Mouse (Mus musculus): ENCODE data around the gene Pth2. TPM values are rescaled to one million over a fixed set of nuclear protein-coding genes. Genes with fewer than 3 reads are reported as not detected.
"Not testable (repeated sequence)": the region's sequence is repeated elsewhere in the genome, so short reads cannot be mapped to it uniquely, and the experiment has no call there.

The Pth2 gene
- polyA plus RNA-seq, 1 experiment, result 21.9 TPM

GRCm38 (mm10) chr7:45145460-45145859, 35.3 kb upstream of the Pth2 start:
- Histone ChIP-seq H3K4me1 (ENCODE audit: control insufficient read depth, insufficient read depth, low read length) (no peaks in the 10 kb centered on the region; the same call in 1 of the 2 replicates), H3K36me3 (ENCODE audit: control insufficient read depth, insufficient read depth, low read length) (no peaks in the 10 kb centered on the region), H3K27ac (ENCODE audit: control insufficient read depth, insufficient read depth, low read depth, low read length) (no peak overlapping the region), H3K4me3 (ENCODE audit: control insufficient read depth, low read depth, low read length) (no peak overlapping the region), H3K27me3 (ENCODE audit: control insufficient read depth, insufficient read depth, low read length) (no peaks in the 10 kb centered on the region)
- TF ChIP-seq CTCF (IDR thresholded peaks at IDR 0.05; ENCODE audit: control insufficient read depth, insufficient read depth, insufficient replicate concordance, low read depth, low read length) (no peak), POLR2A (IDR thresholded peaks at IDR 0.05; ENCODE audit: control insufficient read depth, low read depth, low read length) (no peak)

- H3K4me3 ChIP-seq (ENCODE audit: control insufficient read depth, low read depth, low read length), result no peak overlapping the region
- H3K27me3 ChIP-seq (ENCODE audit: control insufficient read depth, insufficient read depth, low read length), result no peaks in the 10 kb centered on the region
- H3K36me3 ChIP-seq (ENCODE audit: control insufficient read depth, insufficient read depth, low read length), result no peaks in the 10 kb centered on the region
- TF ChIP-seq POLR2A (IDR thresholded peaks at IDR 0.05; ENCODE audit: control insufficient read depth, low read depth, low read length), result no peak
- TF ChIP-seq CTCF (IDR thresholded peaks at IDR 0.05; ENCODE audit: control insufficient read depth, insufficient read depth, insufficient replicate concordance, low read depth, low read length), result no peak
- H3K4me1 ChIP-seq (ENCODE audit: control insufficient read depth, insufficient read depth, low read length), result no peaks in the 10 kb centered on the region
- H3K27ac ChIP-seq (ENCODE audit: control insufficient read depth, insufficient read depth, low read depth, low read length), result no peak overlapping the region
These were observed 33.5 kb upstream of the Pth2 start for GRCm38 (mm10) chr7:45147267-45147666.

GRCm38 (mm10) chr7:45147899-45148298, 32.9 kb upstream of the Pth2 start:
- no peaks in the 10 kb centered on the region for H3K4me1 ChIP-seq (ENCODE audit: control insufficient read depth, insufficient read depth, low read length)
- H3K36me3 ChIP-seq (ENCODE audit: control insufficient read depth, insufficient read depth, low read length), result no peaks in the 10 kb centered on the region
- no peak for TF ChIP-seq POLR2A (IDR thresholded peaks at IDR 0.05; ENCODE audit: control insufficient read depth, low read depth, low read length)
- no peaks in the 10 kb centered on the region for H3K27me3 ChIP-seq (ENCODE audit: control insufficient read depth, insufficient read depth, low read length)
- no peak overlapping the region for H3K4me3 ChIP-seq (ENCODE audit: control insufficient read depth, low read depth, low read length)
- H3K27ac ChIP-seq (ENCODE audit: control insufficient read depth, insufficient read depth, low read depth, low read length), result no peak overlapping the region

GRCm38 (mm10) chr7:45148534-45149098, 32.2 kb upstream of the Pth2 start:
- Histone ChIP-seq H3K4me3 (ENCODE audit: control insufficient read depth, low read depth, low read length) (no peak overlapping the region), H3K36me3 (ENCODE audit: control insufficient read depth, insufficient read depth, low read length) (no peaks in the 10 kb centered on the region), H3K27ac (ENCODE audit: control insufficient read depth, insufficient read depth, low read depth, low read length) (no peak overlapping the region), H3K4me1 (ENCODE audit: control insufficient read depth, insufficient read depth, low read length) (no peaks in the 10 kb centered on the region), H3K27me3 (ENCODE audit: control insufficient read depth, insufficient read depth, low read length) (no peaks in the 10 kb centered on the region)
- TF ChIP-seq POLR2A (IDR thresholded peaks at IDR 0.05; ENCODE audit: control insufficient read depth, low read depth, low read length) (no peak), CTCF (IDR thresholded peaks at IDR 0.05; ENCODE audit: control insufficient read depth, insufficient read depth, insufficient replicate concordance, low read depth, low read length) (no peak)

- no peaks in the 10 kb centered on the region for H3K4me1 ChIP-seq (ENCODE audit: control insufficient read depth, insufficient read depth, low read length)
- H3K4me3 ChIP-seq (ENCODE audit: control insufficient read depth, low read depth, low read length), result no peak overlapping the region
- TF ChIP-seq POLR2A (IDR thresholded peaks at IDR 0.05; ENCODE audit: control insufficient read depth, low read depth, low read length) (no peak), CTCF (IDR thresholded peaks at IDR 0.05; ENCODE audit: control insufficient read depth, insufficient read depth, insufficient replicate concordance, low read depth, low read length) (no peak)
- no peak overlapping the region for H3K27ac ChIP-seq (ENCODE audit: control insufficient read depth, insufficient read depth, low read depth, low read length)
- no peaks in the 10 kb centered on the region for H3K36me3 ChIP-seq (ENCODE audit: control insufficient read depth, insufficient read depth, low read length)
- no peaks in the 10 kb centered on the region for H3K27me3 ChIP-seq (ENCODE audit: control insufficient read depth, insufficient read depth, low read length)
These were observed 31.2 kb upstream of the Pth2 start for GRCm38 (mm10) chr7:45149545-45149944.

- TF ChIP-seq CTCF (IDR thresholded peaks at IDR 0.05; ENCODE audit: control insufficient read depth, insufficient read depth, insufficient replicate concordance, low read depth, low read length) (no peak), POLR2A (IDR thresholded peaks at IDR 0.05; ENCODE audit: control insufficient read depth, low read depth, low read length) (no peak)
- Histone ChIP-seq H3K4me1 (ENCODE audit: control insufficient read depth, insufficient read depth, low read length) (peaks cover 2% of the 10 kb centered on the region; the same call in 1 of the 2 replicates), H3K27me3 (ENCODE audit: control insufficient read depth, insufficient read depth, low read length) (no peaks in the 10 kb centered on the region), H3K36me3 (ENCODE audit: control insufficient read depth, insufficient read depth, low read length) (no peaks in the 10 kb centered on the region), H3K27ac (ENCODE audit: control insufficient read depth, insufficient read depth, low read depth, low read length) (no peak overlapping the region; the same call in 1 of the 2 replicates), H3K4me3 (ENCODE audit: control insufficient read depth, low read depth, low read length) (no peak overlapping the region)
These were observed 30.5 kb upstream of the Pth2 start for GRCm38 (mm10) chr7:45150321-45150720.

GRCm38 (mm10) chr7:45151303-45151702, 29.5 kb upstream of the Pth2 start:
- Histone ChIP-seq H3K27me3 (ENCODE audit: control insufficient read depth, insufficient read depth, low read length) (no peaks in the 10 kb centered on the region), H3K4me3 (ENCODE audit: control insufficient read depth, low read depth, low read length) (no peak overlapping the region), H3K4me1 (ENCODE audit: control insufficient read depth, insufficient read depth, low read length) (peaks cover 4% of the 10 kb centered on the region; the same call in 1 of the 2 replicates), H3K27ac (ENCODE audit: control insufficient read depth, insufficient read depth, low read depth, low read length) (no peak overlapping the region), H3K36me3 (ENCODE audit: control insufficient read depth, insufficient read depth, low read length) (peaks cover 2% of the 10 kb centered on the region; the same call in 1 of the 2 replicates)
- no peak for TF ChIP-seq POLR2A (IDR thresholded peaks at IDR 0.05; ENCODE audit: control insufficient read depth, low read depth, low read length)
- TF ChIP-seq CTCF (IDR thresholded peaks at IDR 0.05; ENCODE audit: control insufficient read depth, insufficient read depth, insufficient replicate concordance, low read depth, low read length), result no peak

GRCm38 (mm10) chr7:45153052-45153451, 27.7 kb upstream of the Pth2 start:
- H3K27me3 ChIP-seq (ENCODE audit: control insufficient read depth, insufficient read depth, low read length); H3K27ac ChIP-seq (ENCODE audit: control insufficient read depth, insufficient read depth, low read depth, low read length); H3K4me3 ChIP-seq (ENCODE audit: control insufficient read depth, low read depth, low read length); H3K4me1 ChIP-seq (ENCODE audit: control insufficient read depth, insufficient read depth, low read length); H3K36me3 ChIP-seq (ENCODE audit: control insufficient read depth, insufficient read depth, low read length): not testable (repeated sequence)

All from testis, adult 2 months (tissue).